Mouse (Mus musculus): ENCODE results near the gene Chrm4.

DNA sequence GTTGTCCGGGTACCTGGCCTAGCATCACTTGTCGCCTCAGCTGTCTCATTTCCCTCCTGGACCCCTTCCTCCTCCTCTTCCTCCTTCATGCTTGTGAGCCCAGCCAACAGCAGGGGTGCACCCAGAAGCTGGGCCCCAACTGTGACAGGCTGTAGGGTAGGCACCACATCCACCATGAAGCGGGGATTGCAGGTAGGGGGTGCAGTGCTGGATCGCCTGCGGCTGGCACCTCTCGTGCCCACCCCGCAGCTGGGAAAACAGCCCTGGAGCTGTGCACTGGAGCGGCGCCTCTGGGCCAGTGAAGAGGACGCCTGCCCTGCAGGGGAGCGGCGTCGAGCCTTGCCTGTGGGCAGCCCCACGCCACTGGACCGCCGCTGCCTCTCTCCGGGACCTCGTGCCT lies 18.4 kb downstream of the Chrm4 start, which contains the start of gene Gm9821:
- TF ChIP-seq USF1 (IDR thresholded peaks at IDR 0.05; ENCODE audit: low read depth): no peak
- no peak for TF ChIP-seq FOSL1 (IDR thresholded peaks at IDR 0.05; ENCODE audit: insufficient read depth, low read length, poor library complexity, severe bottlenecking)
- no peak for TF ChIP-seq CEBPB (IDR thresholded peaks at IDR 0.05; ENCODE audit: low read depth)
